Comparison of ENCODE assay signal across 9 mouse cellular contexts in genomic region chr3:89417840-89418169, GRCm38 (mm10). TPM values are rescaled to one million over a fixed set of nuclear protein-coding genes. Genes with fewer than 3 reads are reported as not detected.
A peak's percentile ranks its signal among the peaks of the same experiment; 100 is the strongest.
DNase-seq lines count a peak whose midpoint lies in the region; ATAC-seq and TF ChIP-seq lines count a peak whose summit lies in the region.
"Had no signal": no experiment of that assay in that cellular context is flagged by ENCODE, and none has a peak within 500 bp of the region (broad histone marks: within the 10 kb centered on the region; RNA-seq: fewer than 3 reads in every experiment).

No protein-coding gene starts in this region.

- H3K4me3 ChIP-seq in kidney, embryonic 16.5 days (ENCODE audit: low read length): peak overlapping the region; percentile 62
- peak overlapping the region; percentile 51 for H3K4me3 ChIP-seq in intestine, embryonic 15.5 days (replicated peaks)
- H3K4me3 ChIP-seq in myocyte: peak overlapping the region; percentile 63

- H3K9ac ChIP-seq in kidney, embryonic 16.5 days (replicated peaks; ENCODE audit: low read length): peak overlapping the region; percentile 79
- peak overlapping the region; percentile 62 for H3K9ac ChIP-seq in intestine, embryonic 15.5 days

- ATAC-seq in kidney, embryonic 16.5 days (ENCODE audit: low FRiP score, low TSS enrichment): peak; percentile 24
- peak; percentile 46 for ATAC-seq in intestine, embryonic 15.5 days

- no peak for TF ChIP-seq POLR2A in myocyte (IDR thresholded peaks at IDR 0.05; ENCODE audit: insufficient read length, low read depth)

- H3K4me2 ChIP-seq in kidney, embryonic 16.5 days (replicated peaks; ENCODE audit: low read depth, low read length): peak overlapping the region; percentile 88
- peak overlapping the region; percentile 68 for H3K4me2 ChIP-seq in intestine, embryonic 15.5 days (replicated peaks)
- H3K4me2 ChIP-seq in myocyte (ENCODE audit: low read depth): peak overlapping the region; percentile 77

- WGBS in kidney, embryonic 16.5 days: under 1% methylated on average over 20 of the region's 20 CpGs
- 0% methylated on average over 20 of the region's 20 CpGs for WGBS in intestine, embryonic 15.5 days

- peaks cover 37% of the 10 kb centered on the region for H3K4me1 ChIP-seq in kidney, embryonic 16.5 days (ENCODE audit: insufficient read depth, low read length)
- H3K4me1 ChIP-seq in intestine, embryonic 15.5 days (replicated peaks): peaks cover 27% of the 10 kb centered on the region

- peaks cover 30% of the 10 kb centered on the region for H3K36me3 ChIP-seq in kidney, embryonic 16.5 days (ENCODE audit: insufficient read depth, low read length)
- H3K36me3 ChIP-seq in intestine, embryonic 15.5 days: peaks cover 23% of the 10 kb centered on the region
- H3K36me3 ChIP-seq in myocyte (ENCODE audit: control insufficient read depth, insufficient read depth): peaks cover 11% of the 10 kb centered on the region

- H3K79me2 ChIP-seq in myocyte (ENCODE audit: control insufficient read depth, insufficient read depth): peaks cover 53% of the 10 kb centered on the region

- peak overlapping the region; percentile 100 for H3K27ac ChIP-seq in kidney, embryonic 16.5 days (ENCODE audit: low read length)
- H3K27ac ChIP-seq in intestine, embryonic 15.5 days: peak overlapping the region; percentile 97

- H3K27me3 ChIP-seq in kidney, embryonic 16.5 days (ENCODE audit: insufficient read depth, low read length): no peaks in the 10 kb centered on the region
- H3K27me3 ChIP-seq in intestine, embryonic 15.5 days (replicated peaks): no peaks in the 10 kb centered on the region
- no peaks in the 10 kb centered on the region for H3K27me3 ChIP-seq in myocyte (ENCODE audit: control insufficient read depth, insufficient read depth, insufficient read length)

- H3ac ChIP-seq in myocyte (ENCODE audit: control insufficient read depth, insufficient read length): peak overlapping the region; percentile 54

- DNase-seq in kidney, adult 9 months: no peak
- DNase-seq in embryo, embryonic 11 days: peak; percentile 92
- DNase-seq in thymus, postnatal 0 days (ENCODE audit: low spot score): no peak
- DNase-seq in thymus, adult 18-20 months: no peak
- no peak for DNase-seq in gastrocnemius, postnatal 4 days (ENCODE audit: low spot score in 2 of 2)

- no peaks in the 10 kb centered on the region for H3K9me3 ChIP-seq in kidney, embryonic 16.5 days (ENCODE audit: low read length)
- H3K9me3 ChIP-seq in intestine, embryonic 15.5 days: no peaks in the 10 kb centered on the region

TF ChIP-seq in myocyte, 11 proteins besides CTCF, POLR2A, EP300 and RAD21:
- TF ChIP-seq TCF3 (IDR thresholded peaks at IDR 0.05; ENCODE audit: insufficient read length, low read depth) (no peak), MYOG (IDR thresholded peaks at IDR 0.05; ENCODE audit: control insufficient read depth in 1 of 3, insufficient read depth in 1 of 3, insufficient read length in 2 of 3, low read depth in 2 of 3) (no peak)

RNA-seq across cellular contexts. Expression of gene Cks1b, which starts 0.4 kb away (rescaled TPM):
- 483 and 495 TPM in 2 replicates for polyA plus RNA-seq in kidney, embryonic 16.5 days (2015; fragmentation: Nextera tagmentation; extraction: Ambion mirVana)
- 383 and 386 TPM in 2 replicates for polyA plus RNA-seq in intestine, embryonic 15.5 days (2015; fragmentation: Nextera tagmentation; extraction: Ambion mirVana)
- 113 TPM for polyA plus RNA-seq in myocyte (2012; fragmentation: generic; extraction: Trizol)
- polyA plus RNA-seq in thymus, postnatal 0 days (2015; fragmentation: Nextera tagmentation; extraction: Ambion mirVana): 466 and 485 TPM in 2 replicates
- 10 to 100 TPM; 35.7 to 44.5 TPM for total RNA-seq in gastrocnemius, postnatal 4 days (2021)

RNA-seq across cellular contexts. Expression of gene Shc1, which starts 0.4 kb away (rescaled TPM):
- 115 and 118 TPM in 2 replicates for polyA plus RNA-seq in kidney, embryonic 16.5 days (2015; fragmentation: Nextera tagmentation; extraction: Ambion mirVana)
- 85.6 and 87.3 TPM in 2 replicates for polyA plus RNA-seq in intestine, embryonic 15.5 days (2015; fragmentation: Nextera tagmentation; extraction: Ambion mirVana)
- polyA plus RNA-seq in myocyte (2012; fragmentation: generic; extraction: Trizol): 95.5 TPM
- 37.2 and 44.7 TPM in 2 replicates for polyA plus RNA-seq in thymus, postnatal 0 days (2015; fragmentation: Nextera tagmentation; extraction: Ambion mirVana)
- total RNA-seq in gastrocnemius, postnatal 4 days (2021): 10 to 100 TPM; 73.1 to 80.6 TPM

RNA-seq across cellular contexts. Expression of gene Flad1, which starts 6.1 kb away (rescaled TPM):
- 35.0 and 39.3 TPM in 2 replicates for polyA plus RNA-seq in kidney, embryonic 16.5 days (2015; fragmentation: Nextera tagmentation; extraction: Ambion mirVana)
- polyA plus RNA-seq in intestine, embryonic 15.5 days (2015; fragmentation: Nextera tagmentation; extraction: Ambion mirVana): 32.9 and 33.3 TPM in 2 replicates
- polyA plus RNA-seq in myocyte (2012; fragmentation: generic; extraction: Trizol): 19.8 TPM
- 29.5 and 32.6 TPM in 2 replicates for polyA plus RNA-seq in thymus, postnatal 0 days (2015; fragmentation: Nextera tagmentation; extraction: Ambion mirVana)
- 10 to 100 TPM; 21.9 to 27.2 TPM for total RNA-seq in gastrocnemius, postnatal 4 days (2021)

RNA-seq across cellular contexts. Expression of gene Pygo2, which starts 12.2 kb away (rescaled TPM):
- polyA plus RNA-seq in kidney, embryonic 16.5 days (2015; fragmentation: Nextera tagmentation; extraction: Ambion mirVana): 38.9 and 41.2 TPM in 2 replicates
- polyA plus RNA-seq in intestine, embryonic 15.5 days (2015; fragmentation: Nextera tagmentation; extraction: Ambion mirVana): 32.7 and 33.2 TPM in 2 replicates
- polyA plus RNA-seq in myocyte (2012; fragmentation: generic; extraction: Trizol): 58.5 TPM
- polyA plus RNA-seq in thymus, postnatal 0 days (2015; fragmentation: Nextera tagmentation; extraction: Ambion mirVana): 21.3 and 22.3 TPM in 2 replicates
- 10 to 100 TPM; 31.9 to 35.0 TPM for total RNA-seq in gastrocnemius, postnatal 4 days (2021)

RNA-seq across cellular contexts. Expression of gene Lenep, which starts 15.2 kb away (rescaled TPM):
- 0.18 and 1.3 TPM in 2 replicates for polyA plus RNA-seq in kidney, embryonic 16.5 days (2015; fragmentation: Nextera tagmentation; extraction: Ambion mirVana)
- polyA plus RNA-seq in intestine, embryonic 15.5 days (2015; fragmentation: Nextera tagmentation; extraction: Ambion mirVana): not detected in 2 replicates
- not detected for polyA plus RNA-seq in myocyte (2012; fragmentation: generic; extraction: Trizol)
- not detected in 2 replicates for polyA plus RNA-seq in thymus, postnatal 0 days (2015; fragmentation: Nextera tagmentation; extraction: Ambion mirVana)
- total RNA-seq in gastrocnemius, postnatal 4 days (2021): under 1 TPM in 1 of 2 experiments, not detected in 1; 0.83 TPM
- total RNA-seq: adrenal gland, postnatal 4 days had no signal
